Mouse (Mus musculus) heart, adult 18-20 months (tissue): ENCODE results near the gene Glra4. TPM values are rescaled to one million over a fixed set of nuclear protein-coding genes. Genes with fewer than 3 reads are reported as not detected.

Experiments used
- DNase-seq, 2 experiments: peaks; one replicate each; pipeline ENCODE4 v3.0.0; 2021 to 2022; ENCODE audit warnings: mixed read lengths in 1 of 2
- long read RNA-seq, 2 experiments: library from polyadenylated mRNA; stranded (forward); transcript quantifications; one replicate each; pipeline ENCODE4 v2.0.0; 2021
- total RNA-seq, 2 experiments: library from RNA; stranded (reverse); gene quantifications; 2 replicates each; pipeline ENCODE4 v1.2.3; 2021

Glra4 gene
- not detected for total RNA-seq
- long read RNA-seq, experiment 1, result 0 reads
- long read RNA-seq, experiment 2, result 0 reads

- DNase-seq, result no peak
Observed at GRCm38 (mm10) chrX:136780041-136780440, at the start of gene Glra4. Glra4 (minus strand) TSS chrX:136780141.

- no peak for DNase-seq
Observed at GRCm38 (mm10) chrX:136828610-136829009, 48.7 kb upstream of the Glra4 start.

DNA sequence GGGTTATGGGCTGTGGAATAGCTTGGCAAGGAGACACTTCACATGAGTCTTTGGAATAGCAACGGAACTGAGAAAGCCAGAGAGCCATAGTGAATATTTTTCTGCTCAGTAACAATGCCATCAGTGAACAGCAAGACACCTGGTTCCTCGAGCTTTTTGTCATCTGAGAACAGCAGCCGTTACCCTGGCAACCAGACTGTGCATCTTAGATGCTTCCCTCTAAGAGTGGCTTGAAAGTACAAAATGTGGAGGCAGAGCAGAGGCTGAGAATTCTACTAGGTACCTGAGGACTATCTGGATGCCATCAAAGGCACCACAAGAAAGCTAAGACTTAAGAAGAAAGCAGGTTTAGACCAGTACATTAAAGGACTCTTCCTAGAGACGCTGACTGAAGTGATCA is 45.1 kb upstream of the Glra4 start:
- DNase-seq, result no peak

- DNase-seq, result no peak
Observed at GRCm38 (mm10) chrX:136822371-136822770, 42.4 kb upstream of the Glra4 start, which contains the start of gene Plp1. Plp1 (plus strand) TSS chrX:136822671.

DNA sequence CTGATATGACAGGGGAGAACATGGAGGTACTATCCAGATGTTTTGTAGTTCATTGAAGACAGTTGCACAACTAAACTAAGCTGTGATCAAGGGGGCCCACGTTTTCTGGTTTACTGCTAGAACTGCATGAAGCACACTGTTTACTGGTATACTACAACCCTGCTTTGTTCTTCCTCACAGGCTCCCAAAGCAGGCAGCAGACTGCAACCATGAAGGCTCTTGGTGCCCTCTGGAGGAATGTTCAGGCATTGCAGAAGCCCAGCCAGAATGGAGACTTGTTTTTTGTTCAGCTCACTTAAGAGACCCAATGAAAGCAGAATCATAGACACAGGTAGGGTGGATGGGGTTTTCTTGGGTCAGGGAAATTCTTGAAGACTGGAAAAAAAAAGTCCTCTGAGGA is 40.3 kb upstream of the Glra4 start:
- DNase-seq, result peak; percentile 54 to 75

GRCm38 (mm10) chrX:136819752-136820151 is 39.8 kb upstream of the Glra4 start:
- peak; percentile 18 to 32 for DNase-seq

GRCm38 (mm10) chrX:136797223-136797622 is 17.3 kb upstream of the Glra4 start:
- DNase-seq, result no peak

- DNase-seq, result no peak
Observed at GRCm38 (mm10) chrX:136789446-136789845, 9.5 kb upstream of the Glra4 start.

DNA sequence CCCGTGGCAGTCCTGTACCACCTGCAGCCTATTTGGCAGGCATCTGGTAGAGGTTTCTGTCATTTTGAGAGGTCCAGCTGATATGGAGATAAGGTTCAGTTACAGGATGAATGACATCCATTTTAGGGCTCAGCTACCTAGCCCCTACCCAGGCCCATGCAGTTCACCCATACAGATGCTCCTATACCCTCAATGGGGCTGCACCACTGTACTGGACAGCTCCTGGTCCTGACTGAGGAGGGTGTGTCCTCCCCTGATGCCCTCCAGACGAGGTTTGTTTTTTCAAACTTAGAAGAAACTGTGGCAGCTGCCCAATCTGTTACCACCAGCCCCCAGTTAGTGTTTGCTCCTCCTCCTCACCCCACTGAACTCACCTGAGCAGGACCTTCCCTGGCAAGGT is 679 bp downstream of the Glra4 start:
- no peak for DNase-seq

- no peak for DNase-seq
Observed at GRCm38 (mm10) chrX:136778046-136778445, 1.9 kb downstream of the Glra4 start.

DNA sequence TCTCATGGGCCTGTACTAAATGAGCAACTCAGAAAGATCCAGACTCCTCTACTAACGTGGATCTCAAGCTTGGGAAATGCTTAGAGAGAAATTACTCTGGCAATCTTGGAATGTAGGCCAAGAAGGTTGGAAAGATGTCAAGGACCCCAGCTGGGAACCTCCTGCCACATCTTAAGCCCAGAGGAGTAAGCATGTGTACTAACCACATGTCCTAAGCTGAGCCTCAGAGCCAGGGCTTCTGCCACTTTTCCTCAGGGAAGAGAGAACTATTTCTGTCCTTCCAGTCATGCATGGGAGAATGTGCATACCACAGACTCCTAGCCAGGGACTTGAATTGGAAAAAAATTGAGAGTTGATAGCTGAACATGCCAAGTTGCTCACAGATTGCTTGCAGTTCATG is 6.9 kb downstream of the Glra4 start:
- peak; percentile 26 to 36 for DNase-seq

- peak in 1 of 2 experiments; percentile 35 for DNase-seq
Observed at GRCm38 (mm10) chrX:136761103-136762074, 18.6 kb downstream of the Glra4 start.

- no peak for DNase-seq
Observed at GRCm38 (mm10) chrX:136755464-136755863, 24.5 kb downstream of the Glra4 start.

DNA sequence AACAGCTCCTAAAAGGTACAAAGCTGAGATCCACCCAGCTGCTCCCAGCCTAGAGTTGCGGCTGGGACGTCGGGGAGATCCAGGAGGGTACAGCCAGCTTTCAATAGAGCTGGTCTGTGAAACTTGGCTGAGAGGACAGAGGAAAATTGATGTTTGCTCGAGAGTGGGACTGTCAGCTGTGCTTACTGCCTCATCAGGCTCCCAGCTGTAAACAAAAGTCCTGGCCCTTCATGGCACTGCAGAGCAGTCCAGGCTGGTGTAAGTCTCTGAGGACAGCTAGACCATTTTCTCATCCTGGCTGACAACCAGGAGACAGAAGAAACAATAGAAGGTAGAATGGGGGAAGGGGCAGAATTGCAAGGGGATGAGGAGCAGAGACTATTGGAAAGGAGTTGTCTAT is 30.6 kb downstream of the Glra4 start:
- no peak for DNase-seq

DNA sequence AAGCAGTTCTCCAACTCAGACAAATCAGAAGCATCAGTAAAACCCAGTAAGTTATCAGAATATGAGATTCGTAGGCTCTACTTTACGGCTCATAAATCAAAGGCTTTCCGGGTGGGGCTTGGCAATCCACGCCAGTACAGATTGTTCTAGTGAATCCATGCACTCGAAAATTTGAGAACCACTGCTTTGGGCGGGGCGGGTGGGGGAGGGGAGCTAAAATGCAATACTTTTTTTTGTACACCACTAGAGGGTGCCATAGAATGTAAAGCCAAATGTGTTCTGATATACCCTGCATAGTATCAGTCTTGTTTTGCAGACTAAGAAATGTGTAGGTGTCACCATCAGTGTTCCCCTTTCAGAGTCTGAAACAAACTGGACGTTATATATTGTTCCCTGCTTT is 35.3 kb downstream of the Glra4 start:
- no peak for DNase-seq

DNA sequence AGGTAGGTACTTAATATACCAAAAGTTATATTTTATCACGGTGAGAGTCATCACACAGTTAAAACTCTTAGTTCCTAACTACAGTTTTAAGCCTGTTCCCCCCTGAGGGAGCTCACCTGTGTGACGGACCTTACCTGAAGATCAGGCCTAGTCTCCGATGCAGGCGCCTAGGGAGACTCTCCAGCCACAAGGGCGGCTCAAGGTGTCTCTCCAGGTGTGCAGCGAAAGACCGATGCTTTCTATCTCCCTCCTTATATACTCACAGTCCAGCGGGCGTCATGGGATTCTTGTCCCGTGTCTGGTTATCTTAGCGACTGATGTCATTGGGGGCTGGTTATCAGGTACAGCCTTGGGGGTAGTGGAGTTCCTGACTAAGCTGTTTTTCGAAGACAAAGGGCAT is 36.5 kb downstream of the Glra4 start, which contains the start of gene Morf4l2:
Gene Morf4l2 (minus strand): TSS at position 232 of the 400 bp plus-strand sequence.
- DNase-seq, result no peak

GRCm38 (mm10) chrX:136742661-136743103 is 37.3 kb downstream of the Glra4 start:
- peak; percentile 76 to 80 for DNase-seq

DNA sequence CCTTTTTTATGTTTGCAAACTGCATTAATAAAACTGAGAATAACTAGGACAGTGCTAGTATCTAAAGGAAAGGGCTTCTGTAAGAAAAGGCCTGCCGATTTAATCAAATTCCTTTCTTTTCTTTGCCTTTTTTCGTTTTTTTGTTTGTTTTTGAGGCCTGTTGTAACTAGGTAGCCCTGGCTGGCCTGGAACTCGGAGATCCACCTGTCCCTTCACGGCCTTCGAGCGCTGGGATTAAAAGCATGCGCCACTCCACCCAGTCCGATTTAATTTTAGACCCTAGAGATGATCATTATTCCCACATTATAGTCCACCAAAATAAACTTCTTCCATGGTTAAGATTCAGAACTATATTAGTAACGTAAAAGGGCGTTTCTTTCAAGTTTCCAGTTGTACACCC is 37.7 kb downstream of the Glra4 start:
- no peak for DNase-seq

DNA sequence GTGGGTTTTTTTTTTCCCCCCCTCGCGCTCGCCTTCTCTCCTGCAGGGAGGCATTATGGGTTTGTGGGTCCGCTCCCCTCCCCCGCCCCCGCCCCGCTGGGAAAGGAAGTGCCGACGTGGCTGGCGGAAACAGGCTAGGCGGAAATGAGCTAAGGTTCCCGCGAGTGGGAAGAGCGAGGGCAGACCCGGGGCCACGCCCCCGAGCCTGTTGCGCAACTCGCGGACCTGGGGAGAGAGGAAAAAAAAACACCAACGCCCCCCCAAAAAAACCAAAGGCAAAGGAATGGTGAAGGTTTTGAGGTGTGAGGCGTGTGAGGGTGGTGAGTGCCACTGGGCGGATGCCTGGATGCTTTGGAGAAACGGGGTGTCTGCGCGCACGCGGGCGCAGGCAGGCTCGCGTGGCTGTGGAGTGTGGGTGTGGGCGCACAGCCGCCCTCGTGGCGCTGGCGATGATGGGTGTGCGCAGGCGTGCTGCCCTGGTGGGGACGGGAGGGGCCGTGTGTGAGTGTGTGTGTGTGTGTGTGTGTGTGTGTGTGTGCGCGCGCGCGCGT is 38.2 kb downstream of the Glra4 start:
- DNase-seq, result peak; percentile 86 to 88

DNA sequence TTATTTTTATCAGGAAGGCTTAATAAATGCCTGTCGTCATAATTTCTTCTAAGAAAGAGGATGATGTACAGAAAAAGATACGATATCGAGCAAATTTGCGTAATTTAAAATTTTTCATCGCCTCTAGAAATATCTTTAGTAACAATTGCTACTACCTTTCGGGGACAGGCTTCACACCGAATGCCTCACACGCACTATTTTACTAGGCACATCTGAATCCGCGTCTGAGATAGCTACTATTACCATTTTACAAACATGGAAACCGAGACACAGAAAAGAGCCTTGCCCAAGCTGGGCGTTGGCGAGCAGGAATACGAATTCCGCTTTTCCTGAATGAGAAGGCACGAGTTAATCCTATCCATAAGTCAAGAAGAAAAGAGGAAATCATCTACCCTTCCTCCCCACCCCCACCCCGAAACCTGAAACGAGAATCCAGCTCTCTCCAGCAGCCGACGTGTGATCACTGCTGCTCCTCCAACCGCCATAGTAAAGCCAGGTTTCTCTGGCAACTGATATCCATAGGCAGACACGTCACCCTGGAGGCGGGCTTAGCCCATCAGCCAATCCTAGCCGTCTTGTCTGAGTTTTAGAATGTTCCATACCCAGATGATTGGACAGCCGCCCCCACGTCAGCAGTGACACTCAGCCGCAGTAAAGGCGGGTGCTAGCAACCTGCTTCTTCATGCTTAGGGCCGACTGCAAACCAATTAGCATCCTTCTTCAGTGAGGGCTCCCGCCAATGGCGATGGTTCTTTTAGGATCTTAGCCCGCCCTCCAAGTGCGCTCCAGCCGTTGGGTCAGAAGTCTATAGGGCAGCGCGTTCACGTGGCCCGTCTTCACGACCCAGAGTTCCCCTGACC is 38.9 kb downstream of the Glra4 start:
- peak; percentile 89 to 98 for DNase-seq

- no peak for DNase-seq
Observed at GRCm38 (mm10) chrX:136740087-136740790, 39.7 kb downstream of the Glra4 start.

DNA sequence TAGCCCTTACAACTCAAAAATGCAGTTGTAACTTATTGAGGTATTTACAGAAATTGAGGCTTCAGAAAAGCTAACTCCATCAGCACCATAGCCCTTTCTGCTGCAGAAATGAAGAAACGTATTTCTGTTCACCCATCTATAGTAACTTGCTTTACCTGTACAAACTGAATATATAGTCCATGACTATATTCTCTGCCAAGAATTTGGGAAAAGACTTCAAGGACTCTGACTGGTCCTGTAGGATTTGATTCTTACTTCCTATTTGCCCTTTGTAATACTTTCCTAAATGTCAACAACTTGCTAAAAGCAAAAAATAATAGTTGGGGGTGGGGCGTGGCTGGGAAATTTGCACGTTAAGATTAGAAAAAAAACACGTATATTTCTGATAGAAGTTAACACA is 47.9 kb downstream of the Glra4 start:
- no peak for DNase-seq
